Mouse (Mus musculus): ENCODE results near the gene Glyctk.

DNA sequence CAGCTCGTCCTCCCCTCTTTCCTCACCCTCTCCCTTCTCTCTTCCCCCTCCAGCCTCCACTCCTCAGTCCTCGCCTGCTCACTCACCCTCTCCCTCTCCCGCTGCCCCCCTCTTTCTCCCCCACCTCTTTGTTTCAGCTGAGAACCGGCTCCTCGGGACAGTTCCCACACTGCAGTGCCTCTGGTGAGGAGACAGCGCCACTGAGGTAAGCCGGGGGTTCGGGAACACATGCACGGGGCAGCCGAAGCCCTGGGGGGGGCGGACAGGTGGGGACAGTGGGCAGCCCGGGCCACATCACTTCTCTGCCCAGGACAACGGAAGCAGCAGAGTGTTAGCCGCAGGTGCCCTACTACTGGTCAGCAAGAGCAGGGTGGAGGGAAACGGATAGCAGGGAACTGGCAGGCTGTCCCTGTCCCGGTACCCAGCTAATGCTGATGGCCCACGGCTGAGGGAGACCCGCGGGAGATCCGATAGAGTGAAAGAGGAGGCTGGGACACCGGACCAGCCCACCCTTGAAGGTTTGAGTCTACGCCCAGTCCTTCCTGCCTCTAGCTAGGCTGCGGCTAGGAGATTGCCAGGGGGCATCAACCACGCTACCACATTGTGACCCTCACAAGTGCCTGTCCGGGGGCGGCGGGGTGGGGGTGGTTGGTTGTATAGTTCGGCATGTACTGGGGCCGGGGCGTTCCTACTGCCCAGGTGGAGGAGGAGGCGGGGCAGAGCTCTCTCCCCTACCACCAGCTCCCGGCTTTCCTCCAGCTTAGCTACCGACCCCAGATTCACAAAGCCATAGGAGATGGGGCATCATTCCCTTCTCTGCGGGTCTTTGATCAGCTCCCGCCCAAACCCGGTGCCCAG lies 9.2 kb downstream of the Glyctk start:
- no peak for TF ChIP-seq ZNF384 (IDR thresholded peaks at IDR 0.05; ENCODE audit: low read depth, low read length)
- no peak for TF ChIP-seq CHD2 (IDR thresholded peaks at IDR 0.05; ENCODE audit: low read depth, low read length)

Data from ES-E14 (cell line).